Mouse (Mus musculus): ENCODE measurements at regions not wholly inside any gene's neighbourhood (a gene's known extent, or its start where the extent isn't known, plus 50 kb on each side); places are given as distances from the start of the nearest gene placed in this dataset.

GRCm38 (mm10) chr17:60509122-60509521 lies 1496.0 kb upstream of the Nudt12 start:
- DNase-seq (ENCODE audit: inconsistent ontology term): no peak

DNA sequence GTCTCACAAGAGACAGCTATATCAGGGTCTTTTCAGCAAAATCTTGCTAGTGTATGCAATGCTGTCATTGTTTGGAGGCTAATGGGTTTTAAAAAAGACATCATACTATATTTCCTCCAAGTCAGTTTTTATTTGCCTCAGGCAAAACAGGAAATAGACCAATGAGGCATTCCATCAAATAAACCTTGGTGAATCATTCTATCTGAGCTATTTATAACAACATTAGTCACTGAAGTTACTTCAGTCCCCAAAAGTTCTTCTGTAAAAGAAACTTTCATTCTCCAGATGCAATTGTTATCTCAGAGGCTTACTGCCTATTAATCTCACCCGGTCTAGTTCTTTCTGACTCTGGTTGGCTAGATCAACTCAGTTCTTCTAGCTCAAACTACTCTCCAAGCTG lies 1455.7 kb upstream of the Nudt12 start:
- peak; percentile 19 for DNase-seq (ENCODE audit: inconsistent ontology term)

DNA sequence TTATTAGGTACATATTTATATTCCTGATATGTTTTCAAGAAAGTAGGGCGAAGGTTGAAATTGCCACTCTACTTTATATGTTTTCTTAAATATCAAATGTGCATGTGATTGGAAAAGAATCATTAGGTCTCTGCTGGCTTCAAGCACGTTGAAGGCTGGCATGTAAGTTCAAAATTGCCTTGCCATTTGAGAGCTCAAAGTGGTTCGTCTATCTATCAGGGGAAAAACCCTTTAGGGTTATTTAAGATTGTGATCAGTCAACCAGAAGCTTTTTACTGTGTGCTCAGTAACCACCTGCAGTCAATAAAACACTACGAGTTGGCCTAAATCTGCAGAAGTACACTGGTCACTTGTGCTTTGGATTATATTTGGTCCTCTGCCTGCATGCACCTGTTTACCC lies 1451.9 kb upstream of the Nudt12 start:
- no peak for DNase-seq (ENCODE audit: inconsistent ontology term)

GRCm38 (mm10) chr17:60452861-60453260 lies 1439.7 kb upstream of the Nudt12 start:
- DNase-seq (ENCODE audit: inconsistent ontology term): no peak

DNA sequence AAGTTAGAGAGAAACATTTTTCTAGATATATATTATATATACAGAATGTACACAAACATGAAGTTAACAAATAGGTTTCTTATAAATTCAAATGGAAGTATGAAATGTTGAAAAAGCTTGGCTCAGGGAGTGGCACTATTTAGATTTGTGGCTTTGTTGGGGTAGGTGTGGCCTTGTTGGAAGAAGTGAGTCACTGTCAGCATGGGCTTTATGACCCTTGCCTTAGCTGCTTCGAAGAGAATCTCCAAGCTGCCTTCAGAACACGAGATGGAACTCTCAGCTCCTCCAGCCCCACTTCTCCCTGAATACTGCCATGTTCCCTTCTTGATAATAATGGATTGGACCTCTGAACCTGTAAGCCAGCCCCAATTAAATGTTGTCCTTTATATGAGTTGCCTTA lies 1410.4 kb upstream of the Nudt12 start:
- no peak for DNase-seq (ENCODE audit: inconsistent ontology term)

Measured in Muller cell, postnatal 12 days (primary cell).